Mouse (Mus musculus) gastrocnemius, postnatal 4 days (tissue): ENCODE data around the gene Rgl2. TPM values are rescaled to one million over a fixed set of nuclear protein-coding genes. Genes with fewer than 3 reads are reported as not detected.
A peak's percentile ranks its signal among the peaks of the same experiment; 100 is the strongest.
"Not testable (repeated sequence)": the region's sequence is repeated elsewhere in the genome, so short reads cannot be mapped to it uniquely, and the experiment has no call there.

Experiments
- DNase-seq, 2 experiments: peaks; one replicate each; pipeline ENCODE4 v3.0.0; 2021 to 2022; ENCODE audit warnings: low spot score in 2 of 2, mixed read lengths in 2 of 2
- long read RNA-seq, 2 experiments: library from polyadenylated mRNA; stranded (forward); transcript quantifications; one replicate each; pipeline ENCODE4 v2.0.0; 2021
- total RNA-seq, 2 experiments: library from RNA; stranded (reverse); gene quantifications; 2 replicates each; pipeline ENCODE4 v1.2.3; 2021

Gene Rgl2
- total RNA-seq: 10 to 100 TPM; 43.2 to 48.4 TPM
- long read RNA-seq, experiment 1, transcript Rgl2-201 (18 exons, 3,252 nt): major isoform, 28 of 52 reads
- long read RNA-seq, experiment 1, partial matches to known transcripts: 10 of 52 reads
- long read RNA-seq, experiment 1, other reads (novel, unspliced or antisense): 14 of 52 reads
- long read RNA-seq, experiment 2, transcript Rgl2-201 (18 exons, 3,252 nt): major isoform, 42 of 64 reads
- long read RNA-seq, experiment 2, partial matches to known transcripts: 11 of 64 reads
- long read RNA-seq, experiment 2, other reads (novel, unspliced or antisense): 11 of 64 reads

GRCm38 (mm10) chr17:33929371-33930279 is at the start of gene Rgl2:
Gene Rgl2 (plus strand): TSS chr17:33929543.
- DNase-seq: peak; percentile 95

DNA sequence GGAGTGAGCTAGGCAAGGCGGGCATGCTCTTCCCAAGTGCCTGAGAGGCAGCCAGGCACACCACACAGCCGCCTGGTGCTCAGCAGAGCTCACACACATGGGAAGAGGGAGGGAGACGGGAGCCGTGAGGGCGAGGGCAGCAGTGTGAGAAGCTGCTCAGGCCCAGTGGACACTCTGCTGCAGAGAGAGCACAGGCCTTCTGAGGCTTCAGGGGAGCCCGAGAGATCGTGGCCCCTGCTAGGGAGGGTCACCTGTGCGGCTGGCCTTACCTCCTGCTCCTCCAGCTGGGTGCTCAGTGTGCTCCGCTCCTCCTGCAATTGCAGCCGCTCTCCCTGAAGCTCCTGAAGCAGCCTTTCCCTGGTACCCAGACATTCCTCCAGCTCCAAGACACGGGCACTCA is 45.0 kb upstream of the Rgl2 start:
- DNase-seq: not testable (repeated sequence)

- not testable (repeated sequence) for DNase-seq
These were observed 41.5 kb upstream of the Rgl2 start for GRCm38 (mm10) chr17:33887802-33888201.

DNA sequence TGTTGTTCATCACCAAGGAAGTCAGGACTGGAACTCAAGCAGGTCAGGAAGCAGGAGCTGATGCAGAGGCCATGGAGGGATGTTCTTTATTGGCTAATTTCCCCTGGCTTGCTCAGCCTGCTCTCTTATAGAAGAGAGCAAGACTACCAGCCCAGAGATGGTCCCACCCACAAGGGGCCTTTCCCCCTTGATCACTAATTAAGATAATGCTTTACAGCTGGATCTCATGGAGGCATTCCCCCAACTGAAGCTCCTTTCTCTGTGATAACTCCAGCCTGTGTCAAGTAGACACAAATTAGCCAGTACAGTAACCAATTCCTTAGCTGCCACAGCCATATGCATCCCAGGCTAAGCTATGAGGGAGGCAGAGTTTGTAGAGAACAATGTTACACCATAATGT is 41.1 kb upstream of the Rgl2 start:
- DNase-seq: not testable (repeated sequence)

GRCm38 (mm10) chr17:33889941-33890532 is 39.3 kb upstream of the Rgl2 start:
- not testable (repeated sequence) for DNase-seq

- peak; percentile 97 to 99 for DNase-seq
These were observed 38.7 kb upstream of the Rgl2 start, which contains the start of gene Kifc1 for GRCm38 (mm10) chr17:33890533-33891059. Gene Kifc1 (minus strand): TSS chr17:33890661.

DNA sequence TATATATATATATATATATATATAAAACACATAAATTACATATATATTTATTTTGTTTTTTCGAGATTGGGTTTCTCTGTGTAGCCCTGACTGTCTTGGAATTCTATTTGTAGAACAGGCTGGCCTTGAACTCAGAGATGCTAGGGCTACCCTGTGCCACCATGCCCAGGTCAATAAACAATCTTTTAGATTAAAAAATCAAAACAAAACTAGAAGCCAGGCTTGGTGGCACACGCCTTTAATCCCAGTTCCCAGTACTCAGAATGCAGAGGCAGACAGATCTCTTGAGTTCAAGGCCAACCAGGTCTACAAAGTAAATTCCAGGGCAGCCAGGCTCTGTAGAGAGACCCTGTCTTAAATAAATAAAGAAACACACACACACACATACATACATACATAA is 38.0 kb upstream of the Rgl2 start:
- no peak for DNase-seq

DNA sequence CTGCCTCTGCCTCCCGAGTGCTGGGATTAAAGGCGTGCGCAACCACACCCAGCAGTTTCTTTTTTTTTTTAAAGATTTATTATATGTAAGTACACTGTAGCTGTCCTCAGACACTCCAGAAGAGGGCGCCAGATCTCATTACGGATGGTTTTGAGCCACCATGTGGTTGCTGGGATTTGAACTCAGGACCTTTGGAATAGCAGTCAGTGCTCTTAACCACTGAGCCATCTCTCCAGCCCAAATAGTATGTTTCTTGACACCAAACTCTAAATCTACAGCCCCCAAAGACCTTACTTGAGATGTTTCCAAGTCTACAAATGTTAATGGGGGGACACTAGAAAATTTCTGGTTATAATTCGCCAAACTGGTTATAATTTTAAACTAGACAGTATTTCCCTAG is 37.5 kb upstream of the Rgl2 start:
- DNase-seq: not testable (repeated sequence)

GRCm38 (mm10) chr17:33892429-33892828 is 36.9 kb upstream of the Rgl2 start:
- no peak for DNase-seq

- not testable (repeated sequence) for DNase-seq
These were observed 36.3 kb upstream of the Rgl2 start for GRCm38 (mm10) chr17:33893011-33893410.

GRCm38 (mm10) chr17:33897114-33897794 is 32.1 kb upstream of the Rgl2 start:
- DNase-seq: no peak

GRCm38 (mm10) chr17:33898193-33898592 is 31.1 kb upstream of the Rgl2 start:
- DNase-seq: not testable (repeated sequence)

- DNase-seq: no peak
These were observed 29.7 kb upstream of the Rgl2 start for GRCm38 (mm10) chr17:33899642-33900041.

DNA sequence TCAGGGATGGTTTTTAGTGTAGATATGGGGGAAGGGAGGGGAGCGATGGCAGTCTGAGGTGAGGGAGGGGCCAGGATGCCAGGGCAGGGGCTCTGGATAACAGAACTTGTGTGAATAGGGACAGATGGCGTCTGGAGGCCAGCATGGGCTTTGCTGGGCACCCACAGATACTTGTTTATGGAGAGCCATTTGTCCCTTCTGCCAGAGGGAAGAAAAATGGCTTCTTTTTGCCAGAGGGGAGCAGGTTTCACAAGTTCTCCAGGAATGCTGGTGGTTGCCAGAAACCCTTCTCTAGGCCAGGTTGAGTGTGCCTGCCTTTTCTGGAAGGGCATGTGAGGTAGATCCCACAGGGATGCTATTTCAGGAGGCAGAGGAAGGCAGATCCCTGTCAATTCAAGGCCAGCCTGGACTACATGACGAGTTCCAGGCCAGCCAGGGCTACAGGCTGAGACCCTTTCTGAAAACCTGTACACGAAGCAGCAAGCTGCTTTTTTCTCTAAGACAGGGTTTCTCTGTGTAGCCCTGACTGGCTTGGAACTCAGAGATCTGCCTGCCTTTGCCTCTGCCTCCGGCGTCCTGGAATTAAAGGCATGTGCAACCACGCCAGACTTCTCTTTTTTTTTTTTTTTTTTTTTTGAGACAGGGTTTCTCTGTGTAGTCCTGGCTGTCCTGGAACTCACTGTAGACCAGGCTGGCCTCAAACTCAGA is 28.9 kb upstream of the Rgl2 start:
- DNase-seq: no peak

GRCm38 (mm10) chr17:33900989-33901314 is 28.4 kb upstream of the Rgl2 start:
- no peak for DNase-seq

- no peak for DNase-seq
These were observed 27.7 kb upstream of the Rgl2 start for GRCm38 (mm10) chr17:33901653-33902052.

DNA sequence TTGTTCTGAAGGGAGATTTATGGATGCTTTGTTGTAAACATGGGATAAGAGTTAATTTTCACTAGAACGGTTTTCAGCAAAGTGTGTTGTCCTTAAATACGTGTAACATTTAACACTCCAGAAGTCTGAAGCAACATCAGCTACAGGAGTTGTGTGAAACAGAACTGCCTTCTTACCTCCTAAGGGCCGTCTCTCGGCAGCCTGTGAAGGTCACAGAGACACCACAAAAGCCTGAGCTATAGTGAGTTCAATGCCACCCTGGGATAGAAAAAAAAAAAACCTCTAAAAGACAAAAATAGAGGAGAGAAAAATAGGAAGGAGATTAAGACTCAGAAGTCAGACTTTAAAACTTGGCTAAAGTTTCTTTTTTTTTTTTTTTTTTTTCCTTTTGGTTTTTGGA is 27.3 kb upstream of the Rgl2 start:
- DNase-seq: no peak

- no peak for DNase-seq
These were observed 26.9 kb upstream of the Rgl2 start for GRCm38 (mm10) chr17:33902491-33902890.

DNA sequence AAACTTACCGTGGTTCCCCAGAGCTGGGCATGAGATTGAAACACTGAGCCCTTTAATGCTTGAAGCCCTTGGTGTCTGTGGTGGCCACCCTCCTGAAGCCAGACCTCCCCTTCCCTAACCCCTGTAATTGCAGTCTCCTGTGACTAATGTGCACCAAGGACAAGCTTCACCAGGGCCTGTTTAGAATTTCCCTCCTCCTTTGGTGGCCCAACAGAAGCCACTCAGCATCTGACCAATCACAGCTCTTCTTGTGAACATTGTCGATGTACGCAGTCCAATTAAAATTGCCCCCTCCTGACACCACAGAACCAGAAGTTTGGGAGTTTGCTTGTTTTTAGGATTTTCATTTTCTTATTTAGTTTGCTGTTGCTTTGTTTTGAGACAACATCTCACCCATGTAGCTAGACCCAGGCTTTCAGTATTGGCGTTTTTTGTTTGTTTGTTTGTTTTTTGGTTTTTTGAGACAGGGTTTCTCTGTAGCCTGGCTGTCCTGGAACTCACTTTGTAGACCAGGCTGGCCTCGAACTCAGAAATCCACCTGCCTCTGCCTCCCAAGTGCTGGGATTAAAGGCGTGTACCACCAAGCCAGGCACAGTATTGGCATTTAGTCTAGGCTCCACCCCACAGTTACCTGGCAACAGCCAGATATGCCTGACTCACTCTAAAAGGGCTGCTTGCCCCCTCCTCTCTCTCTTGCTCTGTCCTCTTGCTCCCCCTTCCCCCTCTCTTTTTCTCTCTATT is 25.3 kb upstream of the Rgl2 start:
- not testable (repeated sequence) for DNase-seq

DNA sequence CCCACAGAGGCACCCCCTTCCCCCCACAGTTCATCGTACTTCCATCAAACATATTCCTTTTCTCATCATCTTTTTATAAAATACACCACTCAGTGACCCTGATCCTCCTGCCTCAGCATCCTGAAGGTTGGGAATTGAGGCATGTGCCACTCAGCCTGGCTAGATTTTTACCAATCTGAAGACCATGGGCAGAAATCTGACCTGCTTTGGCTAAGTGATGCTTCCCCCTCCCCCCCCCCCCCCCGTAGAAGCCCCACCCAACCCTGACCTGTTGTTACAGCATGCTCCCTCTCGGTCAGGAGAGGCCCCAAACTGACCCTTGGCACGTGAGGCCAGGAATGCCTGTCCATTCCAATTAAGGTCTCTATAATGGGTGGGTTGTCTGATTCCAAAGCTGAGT is 24.5 kb upstream of the Rgl2 start, which contains the start of gene Platr17:
Gene Platr17 (plus strand): TSS at position 301 of the 400 bp plus-strand sequence.
- not testable (repeated sequence) for DNase-seq
